Mouse (Mus musculus) megakaryocyte progenitor cell, adult 5-6 weeks (primary cell): ENCODE results near the gene Myt1l. TPM values are rescaled to one million over a fixed set of nuclear protein-coding genes. Genes with fewer than 3 reads are reported as not detected.

ENCODE experiments used
- ATAC-seq: replicated peaks from 2 replicates; pipeline ENCODE4 v1.8.0; 2016; ENCODE audit warnings: mild to moderate bottlenecking, moderate TSS enrichment, inconsistent platforms; ENCODE audit not compliant: poor library complexity
- total RNA-seq, 2 experiments: library from RNA; stranded (forward) in 1 of 2; stranded (reverse) in 1 of 2; fragments of 157-497, 149-512 nt in 1 of 2; fragments of 200-1000 nt in 1 of 2; gene quantifications; 2 replicates each; pipeline versions ENCODE4 v1.2.3 to v1.2.4; 2015 to 2017

The Myt1l gene
- total RNA-seq, 2 experiments from 2014 or later, result not detected

DNA sequence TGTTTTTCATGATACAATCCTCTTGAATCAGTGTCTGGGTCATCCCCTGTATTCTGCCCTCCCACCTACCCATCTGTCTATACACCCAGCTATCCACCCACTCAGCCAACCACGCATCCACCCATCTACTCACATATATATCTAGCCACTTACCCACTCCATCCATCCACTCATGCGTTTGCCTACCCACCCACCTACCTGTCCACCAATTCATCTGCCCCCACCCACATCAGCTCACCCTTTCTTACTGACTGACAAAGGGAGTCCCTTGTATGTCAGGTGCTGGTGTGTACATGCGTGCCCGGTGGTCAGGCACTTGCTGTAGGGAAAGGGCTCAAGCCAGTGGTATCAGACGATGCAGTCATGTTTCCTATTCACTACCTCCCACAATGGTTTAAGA is 423.3 kb downstream of the Myt1l start:
- ATAC-seq, result no peak

DNA sequence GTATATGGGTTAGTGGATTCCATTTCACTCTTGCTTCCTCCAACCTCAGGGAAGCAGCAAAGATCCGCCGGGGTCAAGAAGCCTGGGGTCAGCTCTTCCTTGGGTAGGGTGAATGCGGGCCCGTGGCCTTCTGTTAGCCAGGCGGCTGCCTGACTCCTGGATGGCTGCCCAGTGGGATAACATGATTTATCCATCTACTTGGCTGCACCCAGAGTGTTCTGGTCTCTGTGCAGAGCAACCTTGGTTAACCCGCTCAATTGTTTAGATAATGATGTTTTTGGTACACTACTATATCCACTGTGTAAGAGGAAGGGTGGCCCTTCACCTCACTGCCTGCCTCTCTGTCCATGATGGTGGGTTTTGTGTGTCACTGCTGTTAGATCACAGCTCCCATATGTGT is 423.9 kb downstream of the Myt1l start:
- ATAC-seq, result no peak

DNA sequence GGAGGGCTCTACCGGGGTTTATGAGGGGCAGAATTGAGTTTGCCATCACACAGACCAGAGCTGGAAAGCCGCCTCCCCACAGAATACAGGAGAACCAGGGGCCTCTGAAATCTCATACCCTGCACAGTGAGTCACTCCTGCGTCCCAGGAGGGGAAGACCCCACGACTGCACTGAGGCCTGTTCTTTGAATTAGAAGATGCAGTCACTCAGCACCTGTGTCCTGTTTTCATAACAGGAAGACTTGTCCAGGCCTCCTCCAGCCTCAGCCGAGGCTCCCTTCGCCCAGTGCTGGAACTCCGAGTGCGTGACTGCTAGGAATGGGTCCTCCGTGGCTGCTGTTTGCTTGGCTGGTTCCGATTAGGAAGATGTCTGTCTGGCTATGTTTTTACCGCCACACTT is 425.8 kb downstream of the Myt1l start:
- ATAC-seq, result no peak

DNA sequence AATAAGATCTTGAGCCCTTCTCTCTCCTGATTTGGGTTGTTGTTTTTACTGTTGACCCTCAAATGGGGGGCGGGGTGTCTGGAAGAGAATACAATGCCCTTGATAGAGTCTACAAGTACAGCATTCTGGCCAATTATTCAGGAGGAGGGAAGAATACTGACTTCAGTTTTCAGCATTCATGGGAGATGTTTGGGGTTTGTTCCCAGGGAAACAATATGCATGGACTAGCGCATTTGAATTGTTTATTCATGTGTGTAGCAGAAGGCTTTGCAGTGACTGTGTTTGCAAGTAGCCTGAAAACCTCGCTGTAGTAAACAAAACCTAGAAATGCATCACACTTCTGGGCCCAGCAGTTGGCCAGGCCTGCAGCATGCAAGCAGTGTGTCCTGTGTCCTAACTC is 426.3 kb downstream of the Myt1l start:
- ATAC-seq, result no peak

DNA sequence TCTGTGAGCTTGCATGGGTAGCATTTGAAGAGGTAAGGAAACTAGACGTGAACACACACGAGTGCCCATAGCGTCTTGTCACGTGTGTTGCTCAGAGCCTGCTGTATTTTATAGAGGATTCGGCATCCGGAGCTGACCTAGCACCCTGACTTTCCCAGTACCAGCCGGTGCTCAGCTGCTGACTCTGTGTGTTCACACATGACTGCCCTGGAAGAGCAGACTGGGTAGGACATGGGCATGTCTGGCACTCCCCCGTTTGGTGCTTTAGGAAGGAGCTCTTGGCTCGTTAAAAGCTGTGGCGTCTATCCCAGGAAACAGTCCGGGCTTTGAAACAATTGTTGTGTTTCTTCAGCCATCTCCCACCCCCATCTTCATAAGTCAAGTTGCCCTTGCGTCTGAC is 428.8 kb downstream of the Myt1l start:
- no peak for ATAC-seq

DNA sequence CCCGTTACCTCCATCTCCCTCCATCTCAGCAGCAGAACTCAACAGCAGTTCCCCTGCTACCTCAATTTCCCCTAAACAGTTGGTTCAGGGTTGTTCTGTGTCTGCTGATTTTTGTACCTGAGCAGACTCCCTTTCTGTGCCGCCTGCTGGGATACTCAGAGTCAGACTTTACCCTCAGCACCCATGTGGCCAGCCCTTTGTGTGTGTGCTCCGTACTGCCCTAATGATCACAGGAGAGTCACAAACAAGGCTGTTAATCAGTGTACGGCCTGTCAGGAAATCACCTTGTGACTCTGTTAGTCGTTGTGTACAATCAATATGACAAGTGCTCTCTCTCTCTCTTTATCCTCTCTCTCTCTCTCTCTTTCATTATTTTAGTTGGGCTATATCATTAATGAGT is 430.5 kb downstream of the Myt1l start:
- no peak for ATAC-seq

DNA sequence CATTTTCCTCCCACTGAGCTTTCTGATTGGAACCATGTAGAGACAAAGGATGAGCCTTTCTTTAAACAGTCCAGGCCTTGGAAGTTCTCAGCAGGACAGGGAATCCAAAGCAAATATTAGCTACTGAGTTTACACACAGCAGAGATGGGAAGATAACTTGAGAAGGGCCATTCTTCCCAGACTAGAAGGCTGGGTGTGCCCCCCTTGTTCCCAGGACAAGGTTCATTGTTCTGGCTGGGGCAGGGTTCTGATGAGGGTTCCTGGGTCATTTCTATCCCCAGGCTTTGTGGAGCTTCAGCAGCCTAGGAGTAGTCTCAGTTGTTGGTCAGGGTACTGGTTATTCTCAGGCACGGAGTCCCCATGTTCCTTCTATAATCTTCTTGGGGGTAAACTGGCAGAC is 432.9 kb downstream of the Myt1l start:
- no peak for ATAC-seq

DNA sequence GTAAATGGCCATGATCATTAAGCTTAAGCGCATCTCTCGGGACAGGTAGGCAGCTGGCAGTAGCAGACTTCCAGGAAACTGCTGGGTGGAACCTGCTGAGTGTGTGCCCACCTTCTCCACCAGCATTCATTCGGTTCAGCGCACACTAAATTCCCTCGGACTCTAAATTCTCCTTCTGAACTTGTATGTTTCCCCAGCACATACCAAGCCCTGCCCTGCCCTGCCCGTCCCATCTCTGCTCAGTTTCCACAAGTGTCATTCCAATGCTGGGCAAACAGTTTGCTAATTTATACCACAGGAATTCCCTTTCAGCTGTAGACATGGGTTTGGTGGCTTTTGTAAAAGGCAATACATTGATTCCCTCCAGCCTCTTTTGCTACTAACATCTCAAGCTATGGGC is 436.8 kb downstream of the Myt1l start:
- no peak for ATAC-seq

DNA sequence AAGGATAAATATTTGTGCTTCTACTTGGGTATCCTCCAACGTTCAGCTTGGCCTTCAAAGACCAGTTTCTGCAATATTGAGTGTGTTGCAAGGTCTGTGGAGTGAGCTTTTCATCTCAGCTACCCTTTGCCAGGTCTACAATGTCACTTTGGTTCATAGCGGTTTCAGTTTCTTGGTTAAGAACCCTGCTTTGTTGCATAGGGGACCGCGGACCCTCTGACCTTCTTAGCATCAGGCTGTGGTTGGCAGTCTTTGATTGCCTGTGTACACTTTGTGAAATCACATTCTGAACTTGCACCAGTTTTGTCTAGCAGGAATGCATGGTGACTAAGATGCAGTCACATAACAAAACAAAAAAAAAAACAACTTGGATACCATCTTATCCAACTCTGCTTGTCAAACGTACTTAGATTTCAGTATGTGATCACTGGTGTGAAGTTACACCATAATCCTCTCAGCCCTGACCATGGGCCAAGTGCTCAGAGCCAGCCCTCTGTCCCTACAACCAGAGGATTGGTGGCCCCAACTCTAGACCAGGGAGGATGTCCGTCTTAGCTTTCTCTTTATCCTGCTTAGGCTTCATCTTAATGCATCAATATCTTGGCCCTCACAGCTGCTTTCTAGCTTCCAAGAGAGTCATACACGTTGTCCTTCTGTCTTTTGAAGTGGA is 443.7 kb downstream of the Myt1l start:
- ATAC-seq, result no peak

DNA sequence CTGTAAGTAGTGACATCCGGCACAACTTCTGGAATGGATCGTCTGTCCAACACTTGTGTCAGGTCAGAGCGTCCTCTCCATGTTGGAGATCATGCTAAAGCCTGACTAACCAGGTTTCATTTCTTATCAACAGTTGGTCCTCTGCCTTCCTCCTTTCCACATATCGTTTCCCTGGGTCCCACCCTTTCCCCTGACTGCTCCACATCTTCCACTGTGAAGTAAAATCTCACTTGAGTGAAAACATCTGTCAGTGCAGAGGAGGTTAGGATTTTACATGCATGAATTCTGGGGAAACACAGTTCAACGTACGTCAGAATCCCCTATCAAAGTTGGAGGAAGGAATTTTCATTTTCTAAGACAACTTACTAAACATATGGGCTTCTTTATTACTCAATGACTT is 444.3 kb downstream of the Myt1l start:
- ATAC-seq, result no peak
